Mouse (Mus musculus) embryonic facial prominence, embryonic 11.5 days (tissue): ENCODE measurements around the gene Atf6. TPM values are rescaled to one million over a fixed set of nuclear protein-coding genes. Genes with fewer than 3 reads are reported as not detected.

Source experiments
- ATAC-seq: fragments of 200-750 bp; cut with Nextera tagmentation; replicated peaks from 2 replicates; pipeline ENCODE4 v1.8.0; 2017; ENCODE audit warnings: low read depth; ENCODE audit not compliant: insufficient number of reproducible peaks, low FRiP score, low TSS enrichment
- DNase-seq: peaks from one replicate; pipeline ENCODE4 v3.0.0-alpha.2; 2015; ENCODE audit warnings: low spot score
- H3K27ac ChIP-seq: fragments of 300-500 bp; sonication (generic); replicated peaks from 2 replicates; pipeline ENCODE4 v1.5.1; 2014; ENCODE audit warnings: mild to moderate bottlenecking, low read depth, low read length, control low read depth
- H3K27me3 ChIP-seq: fragments of 300-500 bp; sonication (generic); 2 replicates; pipeline ENCODE4 v1.6.1; 2014; ENCODE audit warnings: mild to moderate bottlenecking, low read length, moderate library complexity, mixed read lengths; ENCODE audit not compliant: control insufficient read depth, insufficient read depth
- H3K36me3 ChIP-seq: fragments of 300-500 bp; sonication (generic); replicated peaks from 2 replicates; pipeline ENCODE4 v1.6.1; 2014; ENCODE audit warnings: low read depth, mild to moderate bottlenecking, low read length, moderate library complexity, mixed read lengths; ENCODE audit not compliant: control insufficient read depth, insufficient read depth
- H3K4me1 ChIP-seq: fragments of 300-500 bp; sonication (generic); 2 replicates; pipeline ENCODE4 v1.6.1; 2014; ENCODE audit warnings: low read length, mixed read lengths; ENCODE audit not compliant: control insufficient read depth, insufficient read depth
- H3K4me2 ChIP-seq: fragments of 300-500 bp; sonication (generic); 2 replicates; pipeline ENCODE4 v1.6.1; 2014; ENCODE audit warnings: low read depth, mild to moderate bottlenecking, control low read depth, low read length, moderate library complexity
- H3K4me3 ChIP-seq: fragments of 300-500 bp; sonication (generic); 2 replicates; pipeline ENCODE4 v1.5.1; 2014; ENCODE audit warnings: low read depth, low read length, control low read depth
- H3K9ac ChIP-seq: fragments of 300-500 bp; sonication (generic); replicated peaks from 2 replicates; pipeline ENCODE4 v1.6.1; 2014; ENCODE audit warnings: mild to moderate bottlenecking, control low read depth, low read length
- H3K9me3 ChIP-seq: fragments of 300-500 bp; sonication (generic); replicated peaks from 2 replicates; pipeline ENCODE4 v1.6.1; 2016; ENCODE audit warnings: mild to moderate bottlenecking, low read length, inconsistent platforms, mixed read lengths; ENCODE audit not compliant: control insufficient read depth
- WGBS: fragments of 180-500 bp; shearing (Covaris S2); extraction: QIAGEN DNeasy Blood & Tissue Kit; methylation state at CpG from one replicate; pipeline ENCODE4 v1.1.7; 2014; 5-methylcytosine and 5-hydroxymethylcytosine counted together
- polyA plus RNA-seq: library from polyadenylated mRNA; unstranded; fragments of >200 nt; fragmentation: Nextera tagmentation; extraction: Ambion mirVana; gene quantifications from 2 replicates; pipeline ENCODE4 v1.2.1, GENCODE M21; 2014

Atf6 gene
- polyA plus RNA-seq, 1 experiment from 2014 or later, result 8.4 TPM

- ATAC-seq (no peak), DNase-seq (no peak)
- no peak overlapping the region for H3K4me3 ChIP-seq
- H3K27me3 ChIP-seq, result no peaks in the 10 kb centered on the region
- H3K9me3 ChIP-seq, result no peaks in the 10 kb centered on the region
- 76% methylated on average over 7 of the region's 7 CpGs for WGBS
- H3K4me1 ChIP-seq, result no peaks in the 10 kb centered on the region
- H3K9ac ChIP-seq, result no peak overlapping the region
- H3K27ac ChIP-seq, result no peak overlapping the region
- H3K4me2 ChIP-seq, result no peak overlapping the region
- no peaks in the 10 kb centered on the region for H3K36me3 ChIP-seq
Measured at GRCm38 (mm10) chr1:170697771-170698356, 169.7 kb downstream of the Atf6 start.

DNA sequence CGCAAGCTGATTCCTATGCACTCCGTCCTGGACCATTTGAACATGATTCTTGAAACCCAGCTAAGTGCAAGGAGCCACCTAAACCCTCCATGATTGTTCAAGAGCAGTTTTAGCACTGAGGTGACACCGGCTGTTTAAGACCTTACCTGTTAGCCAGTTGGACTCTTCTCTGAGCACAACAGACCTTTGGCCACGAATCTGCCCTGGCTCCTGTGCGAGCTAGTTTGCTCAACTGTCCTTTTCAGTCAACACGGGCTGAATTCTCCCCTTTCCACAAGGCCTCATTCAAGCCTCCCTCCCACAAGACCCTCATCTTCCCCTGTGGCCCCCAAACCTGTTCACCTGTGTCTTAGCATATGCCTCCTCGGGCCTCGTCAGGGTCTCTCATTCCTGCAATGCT is 170.6 kb downstream of the Atf6 start:
- Histone ChIP-seq H3K4me3 (no peak overlapping the region), H3K9me3 (no peaks in the 10 kb centered on the region), H3K9ac (no peak overlapping the region), H3K27ac (no peak overlapping the region), H3K36me3 (no peaks in the 10 kb centered on the region), H3K4me1 (no peaks in the 10 kb centered on the region), H3K27me3 (no peaks in the 10 kb centered on the region), H3K4me2 (no peak overlapping the region)
- WGBS, result 95% methylated on average over 8 of the region's 8 CpGs
- ATAC-seq, result no peak
- no peak for DNase-seq

DNA sequence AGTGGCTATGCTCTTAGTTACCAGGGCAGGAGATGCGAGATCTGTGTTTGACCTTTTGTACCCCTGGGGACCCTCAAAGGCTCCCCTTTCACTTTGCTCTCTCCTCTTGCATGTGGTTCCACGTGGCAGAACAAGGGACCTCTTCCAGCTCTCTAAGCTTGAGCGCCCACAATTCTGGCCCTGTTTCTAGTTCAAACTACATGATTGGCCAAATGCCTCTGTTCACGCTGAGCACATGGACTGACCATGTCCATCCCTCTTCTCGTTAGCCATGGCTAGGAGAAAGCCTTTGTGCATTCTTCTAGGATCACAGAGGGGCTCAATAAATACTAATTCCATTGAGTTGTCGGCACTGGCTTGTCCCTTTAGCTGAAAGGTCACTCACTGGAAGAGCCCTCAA is 172.2 kb downstream of the Atf6 start:
- no peaks in the 10 kb centered on the region for H3K4me1 ChIP-seq
- 54% methylated on average over 6 of the region's 6 CpGs for WGBS
- H3K36me3 ChIP-seq, result no peaks in the 10 kb centered on the region
- no peak overlapping the region for H3K27ac ChIP-seq
- no peak for ATAC-seq
- no peak overlapping the region for H3K9ac ChIP-seq
- H3K4me3 ChIP-seq, result no peak overlapping the region
- no peak for DNase-seq
- no peak overlapping the region for H3K4me2 ChIP-seq
- H3K27me3 ChIP-seq, result no peaks in the 10 kb centered on the region
- no peaks in the 10 kb centered on the region for H3K9me3 ChIP-seq

DNA sequence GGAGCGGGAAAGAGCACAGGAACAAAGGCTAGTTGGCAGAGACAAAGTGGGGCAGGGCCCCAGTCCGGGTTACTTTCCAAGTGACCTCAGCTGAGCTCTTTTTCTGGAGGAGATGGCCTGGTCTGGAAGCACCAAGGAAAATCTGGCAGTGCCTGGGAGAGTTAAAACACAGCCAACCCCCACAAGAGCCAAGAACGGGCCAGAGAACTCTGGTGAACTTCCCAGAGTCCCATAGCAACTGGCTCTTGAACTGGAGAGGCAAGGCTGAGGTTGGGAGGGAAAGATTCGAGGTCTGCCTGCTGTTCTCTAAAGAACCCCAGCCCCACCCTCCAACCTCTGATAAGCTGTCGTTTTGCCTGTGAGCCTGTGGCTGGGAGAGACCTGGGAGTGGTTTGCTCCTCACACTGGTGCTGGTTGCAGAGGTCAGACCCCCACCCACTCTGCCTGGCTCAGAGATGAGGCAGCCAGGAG is 172.7 kb downstream of the Atf6 start:
- ATAC-seq, result no peak
- H3K27ac ChIP-seq, result no peak overlapping the region

GRCm38 (mm10) chr1:170691301-170691700 is 176.3 kb downstream of the Atf6 start:
- no peak overlapping the region for H3K4me2 ChIP-seq
- DNase-seq (no peak), ATAC-seq (no peak)
- H3K36me3 ChIP-seq, result no peaks in the 10 kb centered on the region
- no peaks in the 10 kb centered on the region for H3K4me1 ChIP-seq
- 87% methylated on average over 5 of the region's 5 CpGs for WGBS
- no peak overlapping the region for H3K4me3 ChIP-seq
- no peaks in the 10 kb centered on the region for H3K27me3 ChIP-seq
- H3K27ac ChIP-seq, result no peak overlapping the region
- no peaks in the 10 kb centered on the region for H3K9me3 ChIP-seq
- H3K9ac ChIP-seq, result no peak overlapping the region

More for the DNA sequence above, 172.7 kb downstream of the Atf6 start:
- H3K36me3 ChIP-seq, result no peaks in the 10 kb centered on the region
- 60% methylated on average over 5 of the region's 5 CpGs for WGBS
- H3K9ac ChIP-seq, result no peak overlapping the region
- no peak overlapping the region for H3K4me2 ChIP-seq
- no peaks in the 10 kb centered on the region for H3K27me3 ChIP-seq
- no peaks in the 10 kb centered on the region for H3K9me3 ChIP-seq
- DNase-seq, result no peak
- no peaks in the 10 kb centered on the region for H3K4me1 ChIP-seq
- H3K4me3 ChIP-seq, result no peak overlapping the region

GRCm38 (mm10) chr1:170689773-170690172 is 177.8 kb downstream of the Atf6 start:
- no peak overlapping the region for H3K27ac ChIP-seq
- H3K36me3 ChIP-seq, result no peaks in the 10 kb centered on the region
- H3K9ac ChIP-seq, result no peak overlapping the region
- H3K4me3 ChIP-seq, result no peak overlapping the region
- 89% methylated on average over 8 of the region's 8 CpGs for WGBS
- H3K4me1 ChIP-seq, result no peaks in the 10 kb centered on the region
- no peak for DNase-seq
- no peaks in the 10 kb centered on the region for H3K9me3 ChIP-seq
- ATAC-seq, result no peak
- no peaks in the 10 kb centered on the region for H3K27me3 ChIP-seq
- no peak overlapping the region for H3K4me2 ChIP-seq

DNA sequence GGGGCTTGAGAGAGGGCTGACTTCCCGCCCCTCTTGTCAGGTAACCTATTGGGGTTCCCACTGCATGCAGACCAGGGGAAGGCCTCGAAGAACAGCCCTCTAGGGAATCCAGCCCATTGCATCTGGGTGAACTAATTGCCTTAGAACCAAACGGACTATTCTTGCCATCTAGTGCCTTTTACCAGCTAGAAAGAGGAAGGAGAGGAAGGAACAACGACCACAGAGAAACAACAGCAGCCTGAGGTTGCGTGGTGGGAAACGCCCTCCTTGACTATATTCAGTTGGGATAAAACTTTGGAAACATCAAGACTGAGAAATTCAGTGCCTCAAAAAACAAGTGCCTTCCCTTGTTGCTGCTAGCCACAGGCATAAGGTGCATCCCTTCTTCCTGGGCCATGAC is 183.7 kb downstream of the Atf6 start:
- no peak overlapping the region for H3K27ac ChIP-seq
- H3K27me3 ChIP-seq, result no peaks in the 10 kb centered on the region
- no peaks in the 10 kb centered on the region for H3K9me3 ChIP-seq
- ATAC-seq (no peak), DNase-seq (no peak)
- H3K4me3 ChIP-seq, result no peak overlapping the region
- no peaks in the 10 kb centered on the region for H3K4me1 ChIP-seq
- no peaks in the 10 kb centered on the region for H3K36me3 ChIP-seq
- H3K4me2 ChIP-seq, result no peak overlapping the region
- WGBS, result 80% methylated on average over 6 of the region's 6 CpGs
- no peak overlapping the region for H3K9ac ChIP-seq

DNA sequence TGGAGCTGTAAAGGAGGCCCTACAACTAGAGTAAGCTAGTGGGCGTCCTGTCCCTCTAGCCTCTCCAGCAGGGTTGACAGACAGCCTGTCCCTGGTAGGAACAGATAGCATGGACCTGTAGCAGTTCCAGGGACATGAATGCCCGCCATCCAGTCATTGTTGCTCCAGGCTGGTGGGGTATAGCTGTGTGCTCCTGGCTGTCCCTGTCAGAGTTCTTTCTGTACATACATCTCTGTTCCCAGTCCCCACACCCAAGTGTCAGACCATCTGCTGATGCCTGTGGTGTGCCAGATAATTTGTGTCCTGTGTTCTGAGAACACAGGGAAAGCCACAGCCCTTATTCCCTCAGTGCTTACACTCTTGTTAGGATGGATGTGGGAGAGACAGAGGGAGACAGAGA is 187.9 kb downstream of the Atf6 start:
- no peaks in the 10 kb centered on the region for H3K9me3 ChIP-seq
- H3K36me3 ChIP-seq, result no peaks in the 10 kb centered on the region
- no peaks in the 10 kb centered on the region for H3K4me1 ChIP-seq
- no peak overlapping the region for H3K4me2 ChIP-seq
- ATAC-seq, result no peak
- H3K27ac ChIP-seq, result no peak overlapping the region
- no peak for DNase-seq
- H3K4me3 ChIP-seq, result no peak overlapping the region
- no peaks in the 10 kb centered on the region for H3K27me3 ChIP-seq
- no peak overlapping the region for H3K9ac ChIP-seq
- WGBS, result 100% methylated on average over 2 of the region's 2 CpGs
